Mouse (Mus musculus): Measurements from ENCODE around the gene Haspin.

GRCm38 (mm10) chr11:73134222-73134621 is 3.9 kb downstream of the Haspin start:
- no peak for TF ChIP-seq CTCF (IDR thresholded peaks at IDR 0.05; ENCODE audit: insufficient read depth, low read depth, low read length)
- no peak for TF ChIP-seq POLR2A (IDR thresholded peaks at IDR 0.05; ENCODE audit: insufficient read depth, low read depth, low read length)
